Mouse (Mus musculus) erythroblast, embryonic 14.5 days (primary cell): ENCODE measurements around the gene Rhoa.
"Not testable (repeated sequence)": the region's sequence is repeated elsewhere in the genome, so short reads cannot be mapped to it uniquely, and the experiment has no call there.

Experiments used
- GATA1 ChIP-seq: IDR thresholded peaks from 2 replicates; pipeline ENCODE4 v1.6.1; 2012; ENCODE audit warnings: low read length, inconsistent platforms, mixed read lengths
- TAL1 ChIP-seq: IDR thresholded peaks from 3 replicates; pipeline ENCODE4 v1.6.1; 2012; ENCODE audit warnings: low read length, inconsistent platforms, mixed read lengths

DNA sequence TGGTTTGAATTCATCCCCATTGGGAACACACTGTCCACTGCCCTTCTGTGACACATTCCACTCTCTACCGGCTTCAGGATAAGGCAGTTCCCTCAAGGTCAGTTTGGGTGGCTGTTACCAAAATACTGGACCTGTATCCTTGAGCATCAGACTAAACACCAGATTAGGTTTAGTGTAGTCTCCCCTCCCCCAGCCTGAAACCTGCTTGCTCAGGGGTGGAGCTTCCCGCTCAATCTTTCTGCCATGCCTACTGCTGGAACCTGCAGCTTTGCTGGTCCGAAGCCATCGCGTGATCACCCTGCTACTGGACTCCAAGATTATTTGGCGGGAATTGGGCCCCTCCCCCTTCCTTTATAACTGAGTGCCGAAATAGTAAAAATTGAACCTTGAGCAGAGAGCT lies 37.2 kb upstream of the Rhoa start:
- not testable (repeated sequence) for TF ChIP-seq GATA1, TAL1
